In genomic region chr19:18420381-18420785, GRCm38 (mm10) we compare ENCODE assay signal across 8 mouse cellular contexts.
A peak's percentile ranks its signal among the peaks of the same experiment; 100 is the strongest.
DNase-seq lines count a peak whose midpoint lies in the region.

No protein-coding gene starts in this region.

- peak; percentile 70 for DNase-seq in left cerebral cortex, postnatal 4 days
- DNase-seq in left cerebral cortex, adult 11 months (ENCODE audit: low spot score), result no peak
- DNase-seq in cerebellum, postnatal 10 days, result peak; percentile 78 to 84
- DNase-seq in kidney, adult 9 months, result peak; percentile 1
- DNase-seq in ovary, postnatal 10 days (ENCODE audit: low spot score), result peak; percentile 3
- DNase-seq in frontal cortex, postnatal 36 days (ENCODE audit: low spot score in 2 of 2), result no peak
- no peak for DNase-seq in layer of hippocampus, adult 11-12 months (ENCODE audit: low spot score)
- DNase-seq in thymus, adult 18-20 months, result no peak

- intact Hi-C loops in left cerebral cortex, postnatal 4 days (cut with DNase I), result no loop called here

Comparison
In these comparisons a context has a peak if more than half of its experiments do, and no peak if none do; other contexts are left out.
1. DNase-seq: peak in left cerebral cortex, postnatal 4 days (single experiment), cerebellum, postnatal 10 days (2 of 2), kidney, adult 9 months (single experiment) and ovary, postnatal 10 days (single experiment); none in left cerebral cortex, adult 11 months (single experiment), frontal cortex, postnatal 36 days (0 of 2), layer of hippocampus, adult 11-12 months (single experiment) and thymus, adult 18-20 months (0 of 2).